Mouse (Mus musculus) stomach, embryonic 15.5 days (tissue): ENCODE measurements around the gene St8sia1. TPM values are rescaled to one million over a fixed set of nuclear protein-coding genes. Genes with fewer than 3 reads are reported as not detected.

Experiments
- ATAC-seq: fragments of 200-750 bp; cut with Nextera tagmentation; 2 replicates; pipeline ENCODE4 v1.8.0; 2017; ENCODE audit warnings: low read depth, moderate number of reproducible peaks, moderate TSS enrichment; ENCODE audit not compliant: insufficient read depth, low FRiP score
- H3K27ac ChIP-seq: fragments of 300-500 bp; sonication (generic); 2 replicates; pipeline ENCODE4 v1.5.1; 2015; ENCODE audit warnings: mild to moderate bottlenecking, inconsistent platforms
- H3K27me3 ChIP-seq: fragments of 300-500 bp; sonication (generic); replicated peaks from 2 replicates; pipeline ENCODE4 v1.6.1; 2015; ENCODE audit warnings: inconsistent platforms
- H3K36me3 ChIP-seq: fragments of 300-500 bp; sonication (generic); 2 replicates; pipeline ENCODE4 v1.6.1; 2015; ENCODE audit warnings: inconsistent platforms
- H3K4me1 ChIP-seq: fragments of 300-500 bp; sonication (generic); 2 replicates; pipeline ENCODE4 v1.6.1; 2015; ENCODE audit warnings: inconsistent platforms
- H3K4me2 ChIP-seq: fragments of 300-500 bp; sonication (generic); 2 replicates; pipeline ENCODE4 v1.6.1; 2015; ENCODE audit warnings: mild to moderate bottlenecking, inconsistent platforms
- H3K4me3 ChIP-seq: fragments of 300-500 bp; sonication (generic); replicated peaks from 2 replicates; pipeline ENCODE4 v1.5.1; 2015; ENCODE audit warnings: inconsistent platforms
- H3K9ac ChIP-seq: fragments of 300-500 bp; sonication (generic); 2 replicates; pipeline ENCODE4 v1.6.1; 2015; ENCODE audit warnings: inconsistent platforms
- H3K9me3 ChIP-seq: fragments of 300-500 bp; sonication (generic); 2 replicates; pipeline ENCODE4 v1.6.1; 2016; ENCODE audit warnings: inconsistent platforms
- WGBS: fragments of 180-500 bp; shearing (Covaris S2); methylation state at CpG from one replicate; pipeline ENCODE4 v1.1.7; 2015; 5-methylcytosine and 5-hydroxymethylcytosine counted together
- polyA plus RNA-seq: library from polyadenylated mRNA; unstranded; fragments of >200 nt; fragmentation: Nextera tagmentation; extraction: Ambion mirVana; gene quantifications from 2 replicates; pipeline ENCODE4 v1.2.1, GENCODE M21; 2015

St8sia1 gene
- polyA plus RNA-seq, 1 experiment from 2014 or later: 0.96 TPM

DNA sequence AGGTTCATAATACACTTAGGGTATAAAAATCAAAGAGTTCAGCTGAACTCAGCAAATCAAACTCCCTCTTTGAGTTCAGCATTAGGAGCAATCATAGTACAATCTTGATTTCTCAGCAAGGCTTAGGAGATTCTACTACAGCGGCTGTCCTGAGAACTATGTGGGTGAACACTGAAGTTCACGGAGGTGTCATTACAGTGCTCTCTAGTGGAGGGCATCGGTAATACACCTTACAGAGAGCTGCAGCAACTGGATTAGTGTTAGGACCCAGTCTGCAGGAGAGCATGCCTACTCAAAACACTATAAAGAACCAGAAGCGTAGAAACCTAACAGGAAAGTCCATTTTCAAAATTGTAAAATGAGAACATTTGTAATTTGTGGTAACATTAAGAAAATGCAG is 178.9 kb downstream of the St8sia1 start:
- H3K9ac ChIP-seq: no peak overlapping the region
- 43% methylated on average over 4 of the region's 4 CpGs for WGBS
- no peak for ATAC-seq
- no peak overlapping the region for H3K4me2 ChIP-seq
- H3K36me3 ChIP-seq: no peaks in the 10 kb centered on the region
- no peaks in the 10 kb centered on the region for H3K4me1 ChIP-seq
- H3K4me3 ChIP-seq: no peak overlapping the region
- no peak overlapping the region for H3K27ac ChIP-seq
- no peaks in the 10 kb centered on the region for H3K27me3 ChIP-seq
- no peaks in the 10 kb centered on the region for H3K9me3 ChIP-seq

DNA sequence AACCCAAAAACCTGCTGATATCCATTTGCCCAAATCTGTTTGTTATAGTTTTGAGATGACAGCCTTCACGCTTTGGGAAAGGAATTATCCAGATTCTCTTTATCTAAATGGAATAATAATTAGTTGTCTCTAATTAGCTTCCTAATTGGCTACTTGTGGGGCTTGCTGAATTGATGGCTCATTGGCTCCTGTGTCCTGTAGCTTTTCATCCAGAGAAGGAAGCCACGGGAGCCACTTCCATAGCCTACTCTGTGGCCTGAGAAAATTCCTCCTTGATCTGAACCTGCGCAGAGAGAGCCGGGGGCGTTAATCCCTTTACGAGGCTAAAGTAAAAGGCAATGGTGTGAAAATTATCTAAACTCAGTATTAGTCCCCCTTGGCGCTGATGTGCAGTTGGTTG is 183.0 kb downstream of the St8sia1 start:
- no peak for ATAC-seq
- Histone ChIP-seq H3K9ac (no peak overlapping the region), H3K4me3 (no peak overlapping the region), H3K4me2 (no peak overlapping the region), H3K36me3 (no peaks in the 10 kb centered on the region), H3K4me1 (0 out of 2 replicates have a peak, but pooled peaks cover 5% of the 10 kb centered on the region), H3K9me3 (no peaks in the 10 kb centered on the region), H3K27me3 (no peaks in the 10 kb centered on the region), H3K27ac (no peak overlapping the region)
- WGBS: 83% methylated on average over 7 of the region's 7 CpGs

DNA sequence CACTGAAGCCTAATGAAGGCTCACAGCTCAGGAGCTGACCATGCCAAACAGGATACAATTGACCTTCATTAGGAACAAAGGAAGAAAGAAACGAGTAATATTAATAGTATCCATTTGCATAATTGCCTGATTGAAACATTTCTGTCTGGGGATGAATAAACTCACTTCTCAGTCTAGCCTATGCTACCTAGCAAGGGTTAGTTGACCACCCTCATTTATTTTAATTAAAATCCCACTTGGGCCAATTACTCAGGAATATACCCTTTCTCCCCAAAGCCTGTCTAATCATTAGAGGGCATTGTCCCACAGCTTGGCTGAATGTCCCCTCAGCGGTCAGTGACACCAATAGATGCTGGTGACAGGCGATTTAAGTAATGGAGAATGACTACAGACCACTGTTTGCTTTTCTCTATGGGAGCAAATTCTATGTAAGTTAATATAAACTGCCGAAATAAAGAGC is 183.6 kb downstream of the St8sia1 start:
- 79% methylated on average over 4 of the region's 4 CpGs for WGBS
- ATAC-seq: no peak
- no peak overlapping the region for H3K27ac ChIP-seq
- no peak overlapping the region for H3K4me2 ChIP-seq
- H3K4me1 ChIP-seq: 0 out of 2 replicates have a peak, but pooled peaks cover 5% of the 10 kb centered on the region
- H3K27me3 ChIP-seq: no peaks in the 10 kb centered on the region
- no peak overlapping the region for H3K9ac ChIP-seq
- no peaks in the 10 kb centered on the region for H3K36me3 ChIP-seq
- H3K4me3 ChIP-seq: no peak overlapping the region
- no peaks in the 10 kb centered on the region for H3K9me3 ChIP-seq

DNA sequence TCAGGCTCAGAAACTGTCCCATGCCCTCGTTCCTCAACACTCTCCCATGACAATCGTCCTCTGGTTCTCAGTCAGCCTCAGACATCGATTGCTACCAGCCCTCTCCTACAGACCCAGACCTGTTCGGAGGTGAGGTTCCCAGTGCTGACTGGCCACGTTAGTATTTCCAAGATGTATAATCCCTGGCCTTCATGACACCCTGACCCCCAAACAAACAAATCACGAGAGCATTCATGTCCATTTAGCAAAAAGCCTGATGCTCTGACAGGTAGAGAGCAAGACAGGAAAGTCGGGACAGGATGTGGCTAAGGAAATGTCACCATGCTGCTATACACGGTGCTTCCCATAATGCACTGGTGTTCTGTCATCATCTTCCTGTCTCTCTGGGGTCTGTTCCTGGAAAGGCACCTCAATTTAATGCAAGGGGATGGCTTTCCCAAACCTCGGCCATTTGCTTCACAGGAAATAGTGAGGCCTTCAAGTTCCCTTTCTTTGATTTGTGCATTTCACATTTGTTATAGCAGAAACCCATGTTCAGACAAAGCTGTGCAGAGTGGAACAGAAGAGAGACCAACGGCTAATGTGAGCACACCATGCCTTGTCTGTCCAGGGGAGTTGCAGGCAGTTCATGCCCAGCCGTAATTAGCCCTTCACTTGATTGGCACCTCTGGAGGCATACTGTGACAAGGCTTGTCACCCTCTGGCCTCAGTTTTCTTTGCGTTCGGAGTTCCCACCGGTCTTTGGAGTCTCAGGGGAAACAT is 184.3 kb downstream of the St8sia1 start:
- 0 out of 2 replicates have a peak, but pooled peaks cover 5% of the 10 kb centered on the region for H3K4me1 ChIP-seq
- H3K4me2 ChIP-seq: no peak overlapping the region
- no peaks in the 10 kb centered on the region for H3K27me3 ChIP-seq
- H3K27ac ChIP-seq: no peak overlapping the region
- no peaks in the 10 kb centered on the region for H3K9me3 ChIP-seq
- WGBS: 75% methylated on average over 14 of the region's 14 CpGs
- H3K9ac ChIP-seq: no peak overlapping the region
- ATAC-seq: no peak
- no peak overlapping the region for H3K4me3 ChIP-seq
- no peaks in the 10 kb centered on the region for H3K36me3 ChIP-seq

DNA sequence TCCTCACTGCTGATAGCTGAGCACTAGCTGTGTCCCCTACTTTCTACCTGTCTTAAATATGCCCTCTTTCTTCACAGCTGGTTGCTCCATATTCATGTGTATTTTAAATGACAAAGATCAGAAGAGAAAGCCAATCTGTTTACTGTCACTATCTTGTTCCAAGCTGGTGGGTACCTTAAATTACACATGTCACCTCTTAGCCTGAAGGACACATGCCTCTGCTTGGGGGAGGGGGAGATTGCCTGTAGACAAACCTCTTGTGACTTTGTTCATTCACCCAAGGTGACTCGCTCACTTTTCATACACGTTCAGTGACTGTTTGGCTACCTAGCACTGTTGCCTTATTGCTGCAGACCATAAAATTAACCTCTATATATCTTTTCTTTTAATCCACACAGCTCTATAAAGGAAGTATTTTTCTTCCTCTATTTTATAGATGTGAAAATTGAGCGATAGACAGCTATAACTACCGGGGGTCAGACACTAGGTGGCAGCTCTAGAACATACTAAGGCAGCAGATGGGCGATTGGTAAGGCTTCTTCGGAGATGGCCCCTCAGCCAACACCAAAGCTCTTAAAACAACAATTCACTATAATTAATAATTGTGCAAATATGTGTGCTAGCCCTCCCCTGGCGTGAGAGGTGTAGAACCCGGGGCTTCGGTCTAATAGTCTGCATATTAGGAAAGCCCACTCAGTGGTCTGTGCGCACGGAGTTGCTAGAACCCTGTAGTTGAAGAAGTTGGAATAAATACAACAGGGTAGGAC is 185.0 kb downstream of the St8sia1 start:
- no peaks in the 10 kb centered on the region for H3K27me3 ChIP-seq
- H3K36me3 ChIP-seq: no peaks in the 10 kb centered on the region
- H3K9me3 ChIP-seq: no peaks in the 10 kb centered on the region
- 44% methylated on average over 11 of the region's 11 CpGs for WGBS
- 0 out of 2 replicates have a peak, but pooled peaks cover 5% of the 10 kb centered on the region for H3K4me1 ChIP-seq
- no peak for ATAC-seq
- no peak overlapping the region for H3K27ac ChIP-seq
- H3K4me2 ChIP-seq: no peak overlapping the region
- H3K9ac ChIP-seq: no peak overlapping the region
- H3K4me3 ChIP-seq: no peak overlapping the region

DNA sequence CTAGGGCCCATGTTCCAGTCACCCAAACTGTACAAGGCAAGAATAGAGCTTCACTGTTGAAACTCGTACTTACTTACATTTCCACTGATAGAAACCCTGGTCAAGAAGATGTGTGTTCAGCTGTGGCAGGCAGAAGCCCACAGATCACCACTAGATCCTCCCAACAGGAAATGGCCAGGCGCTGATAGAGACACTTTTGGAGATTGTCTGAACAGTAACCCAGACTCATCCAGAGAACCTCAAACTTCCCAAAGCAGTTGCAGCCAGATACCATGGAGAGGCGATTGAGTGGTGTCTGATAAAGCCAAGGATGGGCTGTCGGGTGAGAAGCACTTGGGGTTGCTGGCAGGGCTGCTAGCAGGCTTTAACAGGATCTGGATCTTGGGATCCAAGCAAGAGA is 187.3 kb downstream of the St8sia1 start:
- Histone ChIP-seq H3K4me1 (0 out of 2 replicates have a peak, but pooled peaks cover 5% of the 10 kb centered on the region), H3K36me3 (peaks cover 19% of the 10 kb centered on the region), H3K27ac (no peak overlapping the region), H3K27me3 (no peaks in the 10 kb centered on the region), H3K9ac (no peak overlapping the region), H3K4me2 (no peak overlapping the region), H3K4me3 (no peak overlapping the region), H3K9me3 (no peaks in the 10 kb centered on the region)
- 69% methylated on average over 4 of the region's 4 CpGs for WGBS
- no peak for ATAC-seq

DNA sequence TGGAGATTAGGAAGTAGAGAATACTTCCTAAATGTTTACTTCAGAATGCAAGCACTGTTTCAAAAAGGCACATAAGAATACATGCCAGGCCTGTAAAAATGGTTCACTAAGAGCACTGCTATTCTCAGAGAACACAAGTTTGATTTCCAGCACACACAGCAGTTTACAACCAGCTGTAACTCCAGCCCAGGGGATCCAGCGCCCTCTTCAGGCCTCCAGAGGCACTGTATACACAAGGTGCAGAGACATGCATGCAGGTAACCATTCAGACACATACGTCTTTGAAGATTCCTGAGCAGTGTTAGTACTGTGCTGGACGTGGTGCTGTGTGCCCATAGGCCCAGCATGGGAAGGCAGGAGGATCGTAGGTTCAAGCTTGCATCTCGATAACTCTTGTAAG is 190.7 kb downstream of the St8sia1 start:
- WGBS: 93% methylated on average over 5 of the region's 5 CpGs
- Histone ChIP-seq H3K4me2 (no peak overlapping the region), H3K4me3 (no peak overlapping the region), H3K27ac (no peak overlapping the region), H3K27me3 (no peaks in the 10 kb centered on the region), H3K36me3 (peaks cover 45% of the 10 kb centered on the region), H3K9ac (no peak overlapping the region), H3K9me3 (no peaks in the 10 kb centered on the region), H3K4me1 (no peaks in the 10 kb centered on the region)
- ATAC-seq: no peak

DNA sequence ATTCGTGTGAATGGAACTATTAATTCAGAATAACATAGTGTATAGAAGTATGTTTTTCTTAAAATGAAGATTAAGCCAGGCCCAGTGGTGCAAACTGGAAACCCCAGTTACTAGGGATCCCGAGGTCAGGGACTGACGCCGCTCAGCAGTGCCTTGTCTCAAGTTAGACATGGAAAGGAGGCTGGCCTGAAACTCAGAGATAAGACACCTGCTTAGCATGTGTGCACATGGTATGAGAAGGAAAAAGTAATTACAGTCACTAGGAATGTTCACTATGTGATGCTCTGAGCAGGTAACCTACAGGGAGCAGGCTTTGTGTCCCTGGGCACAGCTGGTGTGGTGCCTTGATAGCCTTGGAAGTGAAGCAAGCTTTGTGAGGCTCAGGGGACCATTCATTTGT is 192.6 kb downstream of the St8sia1 start:
- Histone ChIP-seq H3K27me3 (no peaks in the 10 kb centered on the region), H3K9ac (no peak overlapping the region), H3K4me2 (no peak overlapping the region), H3K9me3 (no peaks in the 10 kb centered on the region), H3K36me3 (peaks cover 54% of the 10 kb centered on the region), H3K27ac (no peak overlapping the region), H3K4me3 (no peak overlapping the region), H3K4me1 (no peaks in the 10 kb centered on the region)
- 80% methylated on average over 4 of the region's 4 CpGs for WGBS
- no peak for ATAC-seq

Other genes with a start within 250 kb of the St8sia1 start
- gene Cmas, start 207.8 kb downstream of the St8sia1 start, polyA plus RNA-seq: 100 and 104 TPM in 2 replicates
- 0.54 and 2.4 TPM in 2 replicates for gene Sult6b2, start 159.9 kb downstream of the St8sia1 start, polyA plus RNA-seq
- gene C2cd5, start 135.7 kb upstream of the St8sia1 start, polyA plus RNA-seq: 22.6 and 22.8 TPM in 2 replicates
- gene Etnk1, start 202.8 kb upstream of the St8sia1 start, polyA plus RNA-seq: 17.2 and 18.7 TPM in 2 replicates